Mouse (Mus musculus) left cerebral cortex, postnatal 10 days (tissue): Measurements from ENCODE around the gene Ms4a6d. TPM values are rescaled to one million over a fixed set of nuclear protein-coding genes. Genes with fewer than 3 reads are reported as not detected.

Source experiments
- DNase-seq, 2 experiments: peaks; one replicate each; pipeline ENCODE4 v3.0.0; 2021 to 2022; ENCODE audit warnings: low spot score in 2 of 2, mixed read lengths in 1 of 2; ENCODE audit errors: extremely low spot score in 1 of 2
- intact Hi-C: fragments of 180-260 bp; cut with DNase I; formaldehyde crosslinking; loops from one replicate; pipeline ENCODE4 v1.15.1; 2025
- total RNA-seq, 2 experiments: library from RNA; stranded (reverse); gene quantifications; 2 replicates each; pipeline ENCODE4 v1.2.3; 2021

The Ms4a6d gene
- total RNA-seq: 1 to 10 TPM in 1 of 2 experiments, under 1 TPM in 1; 0.91 to 1.6 TPM

GRCm38 (mm10) chr19:11604603-11605002, at the start of gene Ms4a6d:
Gene Ms4a6d (minus strand): TSS chr19:11604849.
- DNase-seq: no peak
- intact Hi-C loops: loop anchor here (5.0 kb wide), 1 partner anchor 252 kb away; no protein-coding TSS in a partner anchor

GRCm38 (mm10) chr19:11649564-11649963, 44.9 kb upstream of the Ms4a6d start:
- no peak for DNase-seq
- intact Hi-C loops: no loop called here

- no peak for DNase-seq
- intact Hi-C loops: no loop called here
Observed at GRCm38 (mm10) chr19:11646166-11646565, 41.5 kb upstream of the Ms4a6d start.

- intact Hi-C loops: no loop called here
Observed at GRCm38 (mm10) chr19:11640732-11641131, 36.1 kb upstream of the Ms4a6d start, which contains the start of gene Ms4a3. Gene Ms4a3 (minus strand): TSS chr19:11640851.

GRCm38 (mm10) chr19:11639038-11639437, 34.4 kb upstream of the Ms4a6d start:
- no peak for DNase-seq

More at GRCm38 (mm10) chr19:11640732-11641131, 36.1 kb upstream of the Ms4a6d start, which contains the start of gene Ms4a3:
- no peak for DNase-seq

GRCm38 (mm10) chr19:11635572-11635971, 30.9 kb upstream of the Ms4a6d start:
- no peak for DNase-seq
- intact Hi-C loops: no loop called here

More at GRCm38 (mm10) chr19:11639038-11639437, 34.4 kb upstream of the Ms4a6d start:
- intact Hi-C loops: no loop called here

- DNase-seq: no peak
- intact Hi-C loops: no loop called here
Observed at GRCm38 (mm10) chr19:11634330-11634729, 29.7 kb upstream of the Ms4a6d start.

GRCm38 (mm10) chr19:11633732-11634131, 29.1 kb upstream of the Ms4a6d start:
- DNase-seq: no peak
- intact Hi-C loops: no loop called here

- DNase-seq: no peak
- intact Hi-C loops: no loop called here
Observed at GRCm38 (mm10) chr19:11625231-11625630, 20.6 kb upstream of the Ms4a6d start.

- intact Hi-C loops: no loop called here
- DNase-seq: no peak
Observed at GRCm38 (mm10) chr19:11624800-11625199, 20.2 kb upstream of the Ms4a6d start.

GRCm38 (mm10) chr19:11623551-11623950, 18.9 kb upstream of the Ms4a6d start, which contains the start of gene Ms4a2:
Gene Ms4a2 (minus strand): TSS chr19:11623719.
- DNase-seq: no peak
- intact Hi-C loops: no loop called here

- no peak for DNase-seq
- intact Hi-C loops: no loop called here
Observed at GRCm38 (mm10) chr19:11617983-11618382, 13.3 kb upstream of the Ms4a6d start.

GRCm38 (mm10) chr19:11614805-11615204, 10.2 kb upstream of the Ms4a6d start:
- DNase-seq: no peak
- intact Hi-C loops: no loop called here

- intact Hi-C loops: no loop called here
Observed at GRCm38 (mm10) chr19:11613776-11614443, 9.3 kb upstream of the Ms4a6d start.

GRCm38 (mm10) chr19:11613084-11613483, 8.4 kb upstream of the Ms4a6d start:
- intact Hi-C loops: no loop called here
- no peak for DNase-seq

More at GRCm38 (mm10) chr19:11613776-11614443, 9.3 kb upstream of the Ms4a6d start:
- DNase-seq: no peak

GRCm38 (mm10) chr19:11612293-11612692, 7.6 kb upstream of the Ms4a6d start:
- intact Hi-C loops: no loop called here
- no peak for DNase-seq

GRCm38 (mm10) chr19:11611541-11611945, 6.9 kb upstream of the Ms4a6d start:
- peak; percentile 25 to 36 for DNase-seq
- intact Hi-C loops: loop anchor here (2.0 kb wide), 1 partner anchor 155 kb away; no protein-coding TSS in a partner anchor

GRCm38 (mm10) chr19:11608172-11608571, 3.5 kb upstream of the Ms4a6d start:
- DNase-seq: no peak
- intact Hi-C loops: no loop called here

- intact Hi-C loops: loop anchor here (5.0 kb wide), 1 partner anchor 250 kb away; no protein-coding TSS in a partner anchor
- peak; percentile 15 to 16 for DNase-seq
Observed at GRCm38 (mm10) chr19:11602026-11602425, 2.6 kb downstream of the Ms4a6d start.

- DNase-seq: no peak
- intact Hi-C loops: loop anchor here (5.0 kb wide), 1 partner anchor 249 kb away; no protein-coding TSS in a partner anchor
Observed at GRCm38 (mm10) chr19:11601349-11601748, 3.3 kb downstream of the Ms4a6d start.
